Mouse (Mus musculus): ENCODE data around the gene Ugt1a10. TPM values are rescaled to one million over a fixed set of nuclear protein-coding genes. Genes with fewer than 3 reads are reported as not detected.
"Not testable (repeated sequence)": the region's sequence is repeated elsewhere in the genome, so short reads cannot be mapped to it uniquely, and the experiment has no call there.

Gene Ugt1a10
- polyA plus RNA-seq, 1 experiment, result not detected

GRCm38 (mm10) chr1:88094941-88095492 is 39.8 kb downstream of the Ugt1a10 start, which contains the start of gene Ugt1a7c:
TSS of gene Ugt1a7c (plus strand) at chr1:88095062.
- H3K27ac ChIP-seq (ENCODE audit: insufficient read depth, low read depth, low read length), result no peak within 1 kb of the TSS
- H3K4me1 ChIP-seq (ENCODE audit: control insufficient read depth, insufficient read depth, low read length), result no peaks in the 10 kb centered on the region
- WGBS, result 48% methylated on average over 10 of the region's 10 CpGs
- TF ChIP-seq POLR2A (IDR thresholded peaks at IDR 0.05; ENCODE audit: insufficient read depth, low read depth, low read length) (no peak), CTCF (IDR thresholded peaks at IDR 0.05; ENCODE audit: insufficient read depth, low read depth, low read length) (no peak)
- no peak within 1 kb of the TSS for H3K4me3 ChIP-seq (ENCODE audit: insufficient read depth, low read depth, low read length)

DNA sequence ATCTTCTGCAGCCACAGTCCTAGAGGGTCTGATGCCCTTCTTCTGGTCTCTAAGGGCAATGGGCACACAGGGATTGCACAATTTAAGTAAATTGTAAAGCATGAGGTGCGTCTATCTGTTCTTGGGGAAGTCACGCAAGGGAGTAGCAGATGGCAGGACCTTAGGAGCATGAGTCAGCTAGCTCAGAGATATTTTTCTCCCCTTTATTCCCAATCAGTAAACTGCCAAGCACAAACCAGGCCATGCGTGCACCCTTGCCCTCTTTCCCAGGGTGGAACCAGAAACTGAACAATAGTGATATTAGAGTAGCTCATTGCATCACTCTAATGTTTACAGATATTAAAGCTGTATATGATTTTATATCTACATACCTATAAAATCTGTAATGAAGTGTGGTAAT is 43.4 kb downstream of the Ugt1a10 start:
- not testable (repeated sequence) for H3K27ac ChIP-seq (ENCODE audit: insufficient read depth, low read depth, low read length); H3K4me1 ChIP-seq (ENCODE audit: control insufficient read depth, insufficient read depth, low read length); H3K4me3 ChIP-seq (ENCODE audit: insufficient read depth, low read depth, low read length)
- WGBS, result 98% methylated on average over 3 of the region's 3 CpGs

GRCm38 (mm10) chr1:88099691-88100090 is 44.5 kb downstream of the Ugt1a10 start:
- not testable (repeated sequence) for H3K4me3 ChIP-seq (ENCODE audit: insufficient read depth, low read depth, low read length); H3K4me1 ChIP-seq (ENCODE audit: control insufficient read depth, insufficient read depth, low read length); H3K27ac ChIP-seq (ENCODE audit: insufficient read depth, low read depth, low read length)
- 88% methylated on average over 2 of the region's 2 CpGs for WGBS

- H3K4me3 ChIP-seq (ENCODE audit: insufficient read depth, low read depth, low read length); H3K4me1 ChIP-seq (ENCODE audit: control insufficient read depth, insufficient read depth, low read length); H3K27ac ChIP-seq (ENCODE audit: insufficient read depth, low read depth, low read length): not testable (repeated sequence)
- 85% methylated on average over 3 of the region's 3 CpGs for WGBS
Observed at GRCm38 (mm10) chr1:88103019-88103418, 47.8 kb downstream of the Ugt1a10 start, which contains the start of gene Ugt1a6b. TSS of gene Ugt1a6b (plus strand) at chr1:88103252.

DNA sequence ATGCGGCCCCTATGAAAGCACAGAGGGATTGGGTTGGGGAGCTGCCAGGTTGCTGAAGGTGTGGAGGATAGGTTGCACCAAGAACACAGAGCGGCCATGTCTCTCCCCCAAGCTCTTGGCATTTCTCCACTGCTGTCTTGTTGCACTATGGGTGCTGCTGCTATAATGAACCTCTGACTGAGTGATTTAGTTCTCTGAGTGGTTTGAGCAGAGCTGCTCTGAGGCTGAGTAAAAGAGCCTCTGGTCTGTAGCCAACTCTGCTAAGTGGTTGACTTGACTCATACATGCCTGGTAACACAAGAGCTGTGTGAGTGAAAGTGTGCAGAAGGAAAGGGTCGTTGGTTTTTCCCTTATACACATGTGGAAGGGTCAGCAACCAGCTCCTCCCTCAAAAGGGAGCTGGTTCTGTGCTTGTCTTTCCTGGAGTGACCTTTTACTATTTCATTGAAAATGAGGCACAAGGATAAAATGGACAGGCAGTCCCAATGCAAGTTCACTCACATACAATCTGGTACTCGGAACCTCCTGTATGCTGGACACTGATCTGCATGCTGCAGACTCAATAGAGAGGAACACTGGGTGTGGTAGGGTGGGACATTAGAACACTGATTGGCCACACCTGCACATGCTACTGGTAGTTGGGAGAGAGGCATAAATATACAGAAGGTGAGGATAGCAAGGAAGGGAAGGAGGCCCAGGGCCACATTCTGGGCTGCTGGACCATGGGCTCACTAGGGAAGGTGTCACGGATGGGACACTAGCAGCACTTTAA is 48.7 kb downstream of the Ugt1a10 start:
- H3K27ac ChIP-seq (ENCODE audit: insufficient read depth, low read depth, low read length); H3K4me3 ChIP-seq (ENCODE audit: insufficient read depth, low read depth, low read length); H3K4me1 ChIP-seq (ENCODE audit: control insufficient read depth, insufficient read depth, low read length): not testable (repeated sequence)
- WGBS, result 69% methylated on average over 5 of the region's 5 CpGs

DNA sequence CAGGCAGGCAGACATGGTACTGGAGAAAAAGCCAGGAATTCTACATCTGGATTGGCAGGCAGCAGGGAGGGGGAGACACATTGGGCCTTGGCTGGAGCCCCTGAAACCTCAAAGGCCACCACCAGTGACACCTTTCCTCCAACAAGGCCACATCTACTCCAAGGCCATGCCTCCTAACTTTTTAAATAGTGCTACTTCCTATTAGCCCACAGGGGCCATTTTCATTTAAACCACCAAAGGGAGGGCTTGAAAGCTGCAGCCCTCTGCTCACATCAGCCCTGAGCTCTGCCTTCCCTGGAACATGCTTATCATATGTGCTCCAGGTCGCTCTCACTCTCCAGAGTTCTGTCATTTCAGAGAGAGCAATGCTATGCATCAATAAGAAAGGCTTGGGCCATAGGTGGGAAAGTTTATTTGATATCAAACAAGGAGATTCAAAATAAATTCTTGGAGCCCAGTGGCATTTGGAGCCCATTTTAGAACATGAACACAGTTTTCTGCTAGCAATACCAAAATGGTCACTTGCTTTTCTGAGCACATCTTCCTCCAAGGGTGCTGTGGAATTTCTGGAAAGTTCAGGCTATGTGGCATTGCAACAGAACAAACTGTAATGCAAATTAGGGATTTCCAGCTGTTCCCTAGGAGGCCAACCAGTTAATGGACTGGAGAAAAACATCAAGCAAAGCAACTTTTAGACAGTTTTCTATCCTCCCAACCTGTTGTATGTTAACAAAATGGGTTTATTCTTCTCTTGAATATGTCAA is 49.7 kb downstream of the Ugt1a10 start:
- no peak overlapping the region for H3K27ac ChIP-seq (ENCODE audit: insufficient read depth, low read depth, low read length)
- TF ChIP-seq CTCF (IDR thresholded peaks at IDR 0.05; ENCODE audit: insufficient read depth, low read depth, low read length), result no peak
- no peak for TF ChIP-seq POLR2A (IDR thresholded peaks at IDR 0.05; ENCODE audit: insufficient read depth, low read depth, low read length)
- H3K4me3 ChIP-seq (ENCODE audit: insufficient read depth, low read depth, low read length), result no peak overlapping the region
- 100% methylated on average over 1 of the region's 1 CpGs for WGBS
- no peaks in the 10 kb centered on the region for H3K4me1 ChIP-seq (ENCODE audit: control insufficient read depth, insufficient read depth, low read length)

DNA sequence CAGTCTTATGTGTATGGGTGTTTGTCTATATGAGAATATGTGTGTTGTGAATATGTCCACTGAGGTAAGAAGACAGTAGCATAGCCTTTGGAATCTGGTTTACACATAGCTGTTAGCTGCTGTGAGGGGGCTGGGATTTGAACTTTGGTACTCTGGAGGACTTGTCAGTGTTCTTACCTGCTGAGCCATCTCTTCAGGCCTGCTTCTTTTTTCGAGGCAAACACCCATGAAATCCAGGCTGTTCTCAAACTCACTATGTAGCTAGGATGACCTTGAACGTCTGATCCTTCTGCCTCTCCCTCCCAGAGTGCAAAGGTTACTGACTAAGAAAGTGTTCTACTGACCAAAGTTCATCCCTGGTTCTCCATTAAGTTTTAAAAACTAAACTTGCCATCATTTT is 50.5 kb downstream of the Ugt1a10 start:
- H3K4me3 ChIP-seq (ENCODE audit: insufficient read depth, low read depth, low read length), result no peak overlapping the region
- no peaks in the 10 kb centered on the region for H3K4me1 ChIP-seq (ENCODE audit: control insufficient read depth, insufficient read depth, low read length)
- no peak for TF ChIP-seq POLR2A (IDR thresholded peaks at IDR 0.05; ENCODE audit: insufficient read depth, low read depth, low read length)
- TF ChIP-seq CTCF (IDR thresholded peaks at IDR 0.05; ENCODE audit: insufficient read depth, low read depth, low read length), result no peak
- no peak overlapping the region for H3K27ac ChIP-seq (ENCODE audit: insufficient read depth, low read depth, low read length)
- WGBS, result 79% methylated on average over 2 of the region's 2 CpGs

DNA sequence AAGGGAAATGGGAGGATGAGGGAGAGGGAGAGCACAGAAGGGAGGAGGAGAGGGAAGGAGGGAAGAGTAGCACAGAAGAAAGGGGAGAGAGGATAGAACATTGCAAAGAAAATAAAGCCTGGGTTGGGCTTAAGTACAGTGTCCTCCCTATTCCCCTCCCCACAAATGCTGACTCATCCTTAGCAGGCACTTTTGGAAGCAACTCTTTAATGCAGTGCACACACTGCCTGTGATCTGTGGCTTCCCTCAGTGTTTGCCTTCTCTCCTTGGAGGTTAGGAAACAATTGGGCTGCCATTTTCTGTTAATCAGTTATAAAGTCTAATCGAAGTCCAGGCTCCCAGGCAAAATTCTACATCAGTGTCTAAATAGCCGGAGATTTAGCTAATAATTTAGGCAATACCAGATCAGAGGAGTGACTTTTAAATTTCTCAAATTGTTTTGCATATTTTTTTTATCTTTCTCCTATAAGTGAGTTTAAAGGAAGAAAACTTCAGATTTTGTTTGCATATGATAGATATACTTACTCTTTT is 53.9 kb downstream of the Ugt1a10 start:
- not testable (repeated sequence) for H3K4me1 ChIP-seq (ENCODE audit: control insufficient read depth, insufficient read depth, low read length); H3K27ac ChIP-seq (ENCODE audit: insufficient read depth, low read depth, low read length); H3K4me3 ChIP-seq (ENCODE audit: insufficient read depth, low read depth, low read length)
- 78% methylated on average over 2 of the region's 2 CpGs for WGBS

GRCm38 (mm10) chr1:88109604-88110003 is 54.4 kb downstream of the Ugt1a10 start:
- H3K4me3 ChIP-seq (ENCODE audit: insufficient read depth, low read depth, low read length); H3K4me1 ChIP-seq (ENCODE audit: control insufficient read depth, insufficient read depth, low read length); H3K27ac ChIP-seq (ENCODE audit: insufficient read depth, low read depth, low read length): not testable (repeated sequence)
- 89% methylated on average over 2 of the region's 2 CpGs for WGBS

- WGBS, result 96% methylated on average over 6 of the region's 6 CpGs
- H3K4me1 ChIP-seq (ENCODE audit: control insufficient read depth, insufficient read depth, low read length); H3K4me3 ChIP-seq (ENCODE audit: insufficient read depth, low read depth, low read length); H3K27ac ChIP-seq (ENCODE audit: insufficient read depth, low read depth, low read length): not testable (repeated sequence)
Observed at GRCm38 (mm10) chr1:88112769-88113168, 57.6 kb downstream of the Ugt1a10 start.

DNA sequence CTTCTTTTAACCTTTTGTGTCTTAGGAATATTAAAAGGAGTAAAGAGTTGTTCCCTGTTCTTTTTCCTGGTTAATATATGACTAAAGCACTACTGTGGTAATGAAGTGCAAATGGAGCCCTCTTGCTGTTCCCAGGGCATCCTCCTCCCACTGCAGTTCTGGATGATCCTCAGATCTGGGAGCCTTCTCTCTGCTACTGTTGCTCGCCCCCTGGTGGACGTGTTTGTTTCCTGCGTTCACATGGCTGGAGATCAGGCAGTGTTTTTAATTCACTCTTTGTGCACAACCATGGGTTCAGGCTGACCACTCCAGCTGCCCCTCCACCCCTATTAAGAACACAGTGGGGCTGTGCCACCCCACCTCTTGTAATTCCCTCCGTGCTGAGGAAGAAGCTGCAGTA is 65.4 kb downstream of the Ugt1a10 start:
- not testable (repeated sequence) for H3K27ac ChIP-seq (ENCODE audit: insufficient read depth, low read depth, low read length); H3K4me1 ChIP-seq (ENCODE audit: control insufficient read depth, insufficient read depth, low read length); H3K4me3 ChIP-seq (ENCODE audit: insufficient read depth, low read depth, low read length)
- 11% methylated on average over 4 of the region's 4 CpGs for WGBS

DNA sequence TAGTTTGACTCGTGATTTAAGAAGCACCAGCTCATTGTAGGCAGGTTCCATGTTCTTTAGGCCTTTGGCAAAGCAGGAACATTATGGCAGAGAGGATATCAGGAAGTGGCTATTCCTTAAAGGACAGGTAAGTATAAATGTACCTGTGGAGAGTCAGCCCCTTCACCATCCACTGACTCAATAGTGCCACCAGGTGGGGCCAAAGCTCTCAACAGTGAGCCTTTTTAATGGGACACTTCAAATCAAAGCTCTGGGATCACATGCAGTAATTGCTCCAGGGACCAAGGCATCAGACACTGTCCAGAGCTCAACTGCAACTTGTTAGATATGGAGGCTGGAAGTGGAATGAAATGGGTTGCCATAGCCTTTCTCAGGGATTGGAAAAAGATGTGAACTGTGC is 66.3 kb downstream of the Ugt1a10 start:
- WGBS, result no CpG with 5 or more reads among the region's 1 CpGs
- not testable (repeated sequence) for H3K4me1 ChIP-seq (ENCODE audit: control insufficient read depth, insufficient read depth, low read length); H3K4me3 ChIP-seq (ENCODE audit: insufficient read depth, low read depth, low read length); H3K27ac ChIP-seq (ENCODE audit: insufficient read depth, low read depth, low read length)

- not testable (repeated sequence) for H3K27ac ChIP-seq (ENCODE audit: insufficient read depth, low read depth, low read length); H3K4me1 ChIP-seq (ENCODE audit: control insufficient read depth, insufficient read depth, low read length); H3K4me3 ChIP-seq (ENCODE audit: insufficient read depth, low read depth, low read length)
- WGBS, result 81% methylated on average over 4 of the region's 4 CpGs
Observed at GRCm38 (mm10) chr1:88125827-88126360, 70.7 kb downstream of the Ugt1a10 start.

All from olfactory bulb, adult 2 months (tissue).